In genomic region chr1:84925599-84925998, GRCm38 (mm10) we compare ENCODE assay signal across 15 mouse cellular contexts. TPM values are rescaled to one million over a fixed set of nuclear protein-coding genes. Genes with fewer than 3 reads are reported as not detected.
"Had no signal": no experiment of that assay in that cellular context is flagged by ENCODE, and none has a peak within 500 bp of the region (broad histone marks: within the 10 kb centered on the region; RNA-seq: fewer than 3 reads in every experiment).

No protein-coding gene starts in this region.

- H3K36me3 ChIP-seq: kidney, embryonic 15.5 days; limb, embryonic 13.5 days; liver, embryonic 15.5 days had no signal

- H3K9me3 ChIP-seq: kidney, embryonic 15.5 days; limb, embryonic 13.5 days; liver, embryonic 15.5 days; midbrain, embryonic 13.5 days had no signal

- H3K9ac ChIP-seq: kidney, embryonic 15.5 days; limb, embryonic 13.5 days; liver, embryonic 15.5 days; midbrain, embryonic 13.5 days had no signal

- H3K4me2 ChIP-seq: kidney, embryonic 15.5 days; limb, embryonic 13.5 days; liver, embryonic 15.5 days; midbrain, embryonic 13.5 days had no signal

- H3K4me3 ChIP-seq: kidney, embryonic 15.5 days; limb, embryonic 13.5 days; liver, embryonic 15.5 days; midbrain, embryonic 13.5 days had no signal

- DNase-seq: kidney, postnatal 14 days; left cerebral cortex, postnatal 4 days; lung, adult 2 months; lung, postnatal 36 days; right cerebral cortex, adult 18-20 months; right cerebral cortex, postnatal 25 days; thymus, postnatal 36 days had no signal

- H3K27ac ChIP-seq: kidney, embryonic 15.5 days; limb, embryonic 13.5 days; liver, embryonic 15.5 days; midbrain, embryonic 13.5 days had no signal

- ATAC-seq: lung, postnatal 0 days; midbrain, embryonic 13.5 days had no signal

- H3K4me1 ChIP-seq: kidney, embryonic 15.5 days; limb, embryonic 13.5 days; liver, embryonic 15.5 days; midbrain, embryonic 13.5 days had no signal

- H3K27me3 ChIP-seq: kidney, embryonic 15.5 days; limb, embryonic 13.5 days; liver, embryonic 15.5 days; midbrain, embryonic 13.5 days had no signal

RNA-seq across cellular contexts. Expression of gene Slc16a14, which starts 9.3 kb away (rescaled TPM):
- total RNA-seq: liver, adult 2 months; megakaryocyte progenitor cell, adult 5-6 weeks had no signal
- polyA plus RNA-seq: large intestine, adult 2 months; liver, adult 2 months; liver, embryonic 15.5 days had no signal
